Mouse (Mus musculus): ENCODE measurements around the gene Stoml3. TPM values are rescaled to one million over a fixed set of nuclear protein-coding genes. Genes with fewer than 3 reads are reported as not detected.
A peak's percentile ranks its signal among the peaks of the same experiment; 100 is the strongest.

Stoml3 gene
- polyA plus RNA-seq (2012; rRNA removed) = 0.06 TPM in 1 of 2 replicates, not detected in the other

DNA sequence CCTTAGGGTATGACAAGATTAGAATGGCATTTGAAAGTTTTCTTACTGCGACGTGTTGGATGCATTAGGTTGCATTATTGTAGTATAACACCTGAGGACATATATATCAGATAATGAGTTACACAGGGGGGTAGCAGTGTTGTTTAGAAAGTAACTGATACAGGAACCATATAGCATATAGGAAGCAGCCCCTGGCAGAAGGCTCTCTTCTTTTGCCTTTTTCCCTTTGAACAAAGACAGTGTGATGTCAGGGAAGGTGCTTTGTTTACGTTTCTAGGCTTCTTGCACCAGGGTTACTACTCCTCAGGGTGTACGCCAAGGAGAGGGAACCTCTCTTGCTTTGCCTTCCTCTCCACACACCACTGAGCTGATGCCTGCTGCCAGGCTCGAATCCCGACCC, at the start of gene Stoml3:
Gene Stoml3 (plus strand): TSS at position 301 of the 400 bp plus-strand sequence.
- no peak for DNase-seq (ENCODE audit: low spot score)

DNA sequence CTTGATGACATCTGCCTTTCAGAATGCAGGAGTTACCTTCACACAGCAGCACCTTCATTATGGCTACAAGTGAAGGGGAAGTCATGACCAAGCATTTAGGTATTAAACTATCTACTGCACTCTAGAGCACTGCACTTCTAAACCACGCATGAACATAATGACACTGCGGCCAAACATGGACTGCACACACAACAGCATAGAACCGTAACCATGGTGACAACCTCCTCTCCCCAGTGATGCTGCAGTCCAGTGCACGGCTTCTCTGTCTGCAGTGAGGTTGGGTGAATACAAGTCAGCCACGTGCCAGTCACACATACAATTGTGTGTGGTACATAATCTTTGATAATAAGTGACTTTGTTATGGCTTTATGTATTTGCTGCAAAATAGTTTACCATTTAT, 42.9 kb upstream of the Stoml3 start:
- no peak for DNase-seq (ENCODE audit: low spot score)

- DNase-seq (ENCODE audit: low spot score) = no peak
Observed at GRCm38 (mm10) chr3:53446801-53447200, 41.7 kb upstream of the Stoml3 start.

GRCm38 (mm10) chr3:53448208-53448607, 40.2 kb upstream of the Stoml3 start:
- DNase-seq (ENCODE audit: low spot score) = no peak

DNA sequence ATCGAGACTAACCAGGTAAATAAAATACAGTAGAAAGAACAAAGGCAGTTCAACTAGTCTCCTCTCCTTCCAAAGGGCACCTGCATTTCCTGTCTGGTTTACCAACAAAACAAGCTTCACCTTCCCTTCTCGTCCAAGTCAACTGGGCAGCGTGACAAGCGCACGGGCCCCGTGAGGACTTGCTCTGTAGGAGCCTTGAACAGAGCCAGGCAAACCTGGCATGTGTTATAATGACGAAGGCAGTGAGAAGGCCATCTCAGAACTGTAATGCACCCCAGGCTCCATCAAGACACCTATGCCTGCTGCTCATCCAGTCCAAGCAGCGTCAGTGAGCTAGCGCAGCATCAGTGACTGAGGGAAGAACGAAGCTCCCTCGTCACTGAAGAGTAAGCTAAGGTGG, 37.8 kb upstream of the Stoml3 start:
- no peak for DNase-seq (ENCODE audit: low spot score)

- peak; percentile 31 for DNase-seq (ENCODE audit: low spot score)
Observed at GRCm38 (mm10) chr3:53452351-53452750, 36.1 kb upstream of the Stoml3 start.

DNA sequence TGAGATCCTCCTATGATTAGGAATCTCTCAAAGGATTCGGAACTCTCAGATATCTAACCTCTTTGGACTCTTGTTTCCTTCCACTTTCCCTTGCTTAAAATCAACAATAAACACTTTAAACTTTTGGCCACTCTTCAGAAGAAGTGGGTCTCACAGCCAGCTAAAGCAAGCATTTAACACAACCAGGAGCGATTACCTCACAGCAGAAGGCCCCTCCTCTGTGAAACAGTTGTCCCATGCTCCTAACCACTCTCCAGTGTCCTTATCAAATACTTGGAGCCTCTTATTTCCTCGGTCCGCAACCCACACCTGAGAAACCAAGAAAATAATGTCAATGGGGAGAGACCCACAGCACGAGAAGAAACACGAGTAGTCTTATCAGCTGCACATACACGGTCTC, 35.1 kb upstream of the Stoml3 start:
- DNase-seq (ENCODE audit: low spot score) = no peak

DNA sequence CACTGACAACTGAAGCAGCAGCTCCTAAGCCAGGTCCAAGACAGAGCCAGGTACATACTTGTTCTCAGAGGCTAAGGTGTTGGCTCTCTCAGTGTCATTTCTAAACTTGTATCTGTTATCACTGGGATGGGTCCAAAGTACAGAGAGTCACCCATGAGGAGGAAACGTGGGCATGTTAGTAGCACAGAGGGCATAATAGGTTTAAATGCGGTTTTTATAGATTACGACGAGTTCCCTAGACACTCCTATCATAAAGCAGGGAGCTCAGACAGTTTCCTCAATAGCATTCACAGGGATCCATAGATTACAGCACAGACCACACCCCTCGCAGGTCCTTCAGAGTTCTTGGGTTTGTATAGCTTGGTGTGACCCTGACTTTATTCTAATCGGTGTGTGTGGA, 34.4 kb upstream of the Stoml3 start:
- no peak for DNase-seq (ENCODE audit: low spot score)

DNA sequence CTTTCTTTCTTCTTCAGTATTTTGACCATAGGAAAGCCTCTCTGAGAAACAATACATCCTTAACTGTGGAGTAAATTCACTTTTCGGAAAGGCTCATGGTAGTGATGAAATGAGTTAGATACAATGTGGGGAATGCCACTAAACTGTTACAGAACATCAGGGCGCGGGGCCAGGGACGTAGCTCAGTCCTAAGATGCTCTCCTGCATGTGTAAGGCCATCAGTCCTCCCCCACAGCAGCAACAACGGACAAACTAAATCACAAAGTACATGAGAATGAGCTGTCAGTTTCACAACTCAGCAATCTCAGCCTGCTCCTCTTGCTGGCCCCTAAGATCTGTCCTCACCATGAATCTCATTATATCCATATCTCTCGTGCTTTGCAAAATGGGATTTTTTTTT, 33.9 kb upstream of the Stoml3 start:
- no peak for DNase-seq (ENCODE audit: low spot score)

- DNase-seq (ENCODE audit: low spot score) = no peak
Observed at GRCm38 (mm10) chr3:53454984-53455383, 33.5 kb upstream of the Stoml3 start.

GRCm38 (mm10) chr3:53457750-53458149, 30.7 kb upstream of the Stoml3 start:
- no peak for DNase-seq (ENCODE audit: low spot score)

GRCm38 (mm10) chr3:53460106-53460505, 28.3 kb upstream of the Stoml3 start:
- no peak for DNase-seq (ENCODE audit: low spot score)

DNA sequence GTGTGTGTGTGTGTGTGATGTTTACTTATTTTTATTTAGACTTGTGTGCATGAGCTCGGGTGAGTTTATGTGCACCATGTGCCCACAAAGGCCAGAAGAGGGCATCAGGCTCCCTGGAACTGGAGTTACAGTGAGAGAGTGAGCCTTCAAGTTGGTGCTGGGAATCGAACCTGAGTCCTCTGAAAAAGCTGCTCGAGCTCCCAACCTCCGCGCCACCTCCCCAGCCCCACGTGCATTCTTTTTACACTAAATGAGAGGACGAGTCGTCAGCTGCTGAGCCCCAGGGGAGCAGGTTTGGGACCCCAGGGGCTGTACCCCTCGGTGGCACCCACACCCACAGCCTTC, 25.8 kb upstream of the Stoml3 start:
- no peak for DNase-seq (ENCODE audit: low spot score)

- peak; percentile 94 for DNase-seq (ENCODE audit: low spot score)
Observed at GRCm38 (mm10) chr3:53463046-53463764, 25.2 kb upstream of the Stoml3 start, which contains the start of the genes Nhlrc3 and Proser1. TSS of gene Nhlrc3 (minus strand) at chr3:53463332. TSS of gene Proser1 (plus strand) at chr3:53463666.

DNA sequence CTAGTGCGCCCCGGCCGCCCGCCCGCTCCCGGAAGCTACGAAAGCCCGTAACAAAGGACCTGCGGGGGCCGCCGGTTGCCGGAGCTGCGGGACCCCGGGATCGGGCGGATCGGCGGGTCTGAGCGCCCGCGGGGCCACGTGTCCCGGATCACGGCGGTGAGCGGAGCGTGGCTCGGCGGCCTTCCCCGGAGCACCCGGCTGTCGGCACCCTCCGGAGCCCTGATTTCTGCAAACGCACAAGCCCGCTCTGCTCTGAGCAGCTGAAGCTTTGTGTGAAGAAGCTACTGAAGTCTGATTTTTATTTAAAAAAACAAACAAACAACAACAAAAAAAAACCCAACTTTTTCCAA, 24.7 kb upstream of the Stoml3 start:
- DNase-seq (ENCODE audit: low spot score) = no peak

- DNase-seq (ENCODE audit: low spot score) = no peak
Observed at GRCm38 (mm10) chr3:53464146-53464698, 24.2 kb upstream of the Stoml3 start.

DNA sequence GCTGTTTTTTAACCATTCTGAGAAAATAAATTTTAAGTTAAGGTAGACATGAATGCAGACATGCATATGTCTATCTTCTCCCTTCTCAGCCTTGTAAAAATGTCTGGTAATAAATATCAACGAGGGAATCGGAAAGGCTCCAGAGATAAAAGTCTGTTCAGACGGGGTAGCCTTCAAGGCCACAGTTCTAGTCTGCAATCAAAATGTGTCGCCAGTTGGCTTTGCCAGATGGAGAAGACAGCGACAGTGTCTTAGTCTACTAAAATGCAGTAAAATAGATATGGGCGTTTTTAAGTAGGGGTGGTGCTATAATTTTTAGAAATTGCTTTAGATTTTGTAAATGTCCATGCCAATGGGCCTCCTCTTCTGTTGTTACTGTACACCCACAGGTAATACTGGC, 23.1 kb upstream of the Stoml3 start:
- no peak for DNase-seq (ENCODE audit: low spot score)

DNA sequence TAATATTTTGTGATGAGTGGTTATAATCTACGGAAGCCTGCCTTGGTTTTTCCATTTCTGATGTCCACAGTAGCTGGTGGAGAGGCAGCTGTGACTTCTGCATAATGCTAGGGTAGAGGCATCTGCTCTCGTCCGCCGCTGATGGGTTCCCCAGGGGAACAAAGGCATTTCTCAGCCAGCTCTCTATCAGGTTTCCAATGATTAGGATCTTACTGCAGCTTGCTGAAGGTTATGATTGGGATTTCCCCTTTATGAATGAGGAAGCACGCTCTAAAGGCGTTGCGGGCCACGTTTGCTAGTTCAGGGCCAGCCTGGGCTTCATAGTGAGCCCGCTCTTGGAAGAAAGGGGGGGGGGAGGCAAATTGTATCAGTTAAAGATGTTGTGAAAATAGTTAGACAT, 22.0 kb upstream of the Stoml3 start:
- no peak for DNase-seq (ENCODE audit: low spot score)

DNA sequence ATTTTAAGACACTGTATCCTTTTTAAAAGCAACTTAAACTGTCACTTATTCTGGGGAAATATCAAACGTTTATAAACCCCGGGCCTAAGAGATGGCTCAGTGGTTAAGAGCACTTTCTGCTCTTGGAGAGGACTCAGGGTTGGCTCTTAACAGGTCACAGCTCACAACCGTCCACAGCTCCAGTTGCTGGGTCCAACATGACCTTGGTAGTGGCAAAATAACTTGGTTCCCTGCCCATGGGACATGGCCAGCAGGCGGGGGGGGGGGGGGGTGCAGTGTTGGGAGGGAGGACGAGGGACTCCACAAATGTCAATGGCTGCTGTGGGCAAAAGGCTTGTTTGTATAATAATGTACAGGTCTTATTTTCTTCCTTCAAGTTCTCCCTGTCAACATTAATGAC, 21.1 kb upstream of the Stoml3 start:
- no peak for DNase-seq (ENCODE audit: low spot score)

DNA sequence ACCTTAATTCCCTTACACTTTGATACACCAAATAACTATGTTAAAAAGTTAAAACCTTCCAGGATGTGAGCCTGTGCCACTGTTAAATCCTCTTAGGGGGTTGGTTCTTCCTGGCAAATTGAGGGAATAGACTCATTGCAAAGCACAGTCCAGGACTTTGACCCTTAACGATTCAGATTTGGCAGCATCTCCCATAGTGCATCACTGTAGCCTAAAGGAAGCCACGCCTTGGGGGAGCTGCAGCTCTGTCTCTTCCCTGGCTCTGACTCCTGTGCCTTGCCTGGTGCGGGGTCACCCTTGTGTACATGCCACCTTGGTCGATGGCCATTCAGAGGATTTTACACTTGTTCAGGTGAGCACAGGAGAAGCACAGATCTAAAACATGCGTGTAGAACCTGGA, 18.8 kb upstream of the Stoml3 start:
- no peak for DNase-seq (ENCODE audit: low spot score)

- no peak for DNase-seq (ENCODE audit: low spot score)
Observed at GRCm38 (mm10) chr3:53472061-53472460, 16.4 kb upstream of the Stoml3 start.

DNA sequence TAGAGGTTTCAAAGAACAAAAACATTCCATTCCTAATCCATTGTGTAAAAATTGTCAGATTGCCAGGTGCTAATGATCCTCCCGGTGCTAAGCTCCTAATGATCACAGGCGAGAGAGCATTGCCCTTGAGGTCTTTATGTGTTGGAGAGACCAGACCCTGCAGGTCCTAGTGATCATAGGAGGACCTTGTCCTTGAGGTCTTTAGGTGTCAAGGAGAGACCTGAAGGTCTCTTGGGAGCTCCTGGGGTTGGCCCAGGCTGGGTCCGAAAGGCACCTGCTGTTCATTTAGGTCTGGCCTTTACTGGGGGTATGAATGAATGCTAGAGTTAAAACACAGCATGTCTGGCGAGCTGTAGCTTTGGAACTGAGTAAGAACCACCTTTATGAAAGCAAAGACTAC, 14.3 kb upstream of the Stoml3 start:
- DNase-seq (ENCODE audit: low spot score) = no peak

- DNase-seq (ENCODE audit: low spot score) = no peak
Observed at GRCm38 (mm10) chr3:53475889-53476288, 12.6 kb upstream of the Stoml3 start.

GRCm38 (mm10) chr3:53477468-53477867, 11.0 kb upstream of the Stoml3 start:
- no peak for DNase-seq (ENCODE audit: low spot score)
